Mouse (Mus musculus) mouse trophoblast stem cell (cell line): ENCODE measurements around the gene C1qc.

ENCODE experiments used
- in situ Hi-C, 2 experiments: fragments of 300-500 bp; cut with MseI, MboI; formaldehyde crosslinking; loops; 2 replicates in 1 of 2; 3 replicates in 1 of 2; pipeline ENCODE4 v1.15.1; 2025

The C1qc gene

GRCm38 (mm10) chr4:136895861-136896260, 3.0 kb upstream of the C1qc start:
- in situ Hi-C loops = no loop called here

- in situ Hi-C loops = no loop called here
Observed at GRCm38 (mm10) chr4:136894821-136895220, 2.0 kb upstream of the C1qc start.

GRCm38 (mm10) chr4:136893691-136894543, 1.1 kb upstream of the C1qc start:
- in situ Hi-C loops = no loop called here

- in situ Hi-C loops = no loop called here
Observed at GRCm38 (mm10) chr4:136892371-136892770, 494 bp downstream of the C1qc start.

GRCm38 (mm10) chr4:136891115-136891514, 1.8 kb downstream of the C1qc start:
- in situ Hi-C loops = no loop called here

- in situ Hi-C loops = no loop called here
Observed at GRCm38 (mm10) chr4:136889981-136890380, 2.9 kb downstream of the C1qc start.

- in situ Hi-C loops = no loop called here
Observed at GRCm38 (mm10) chr4:136887714-136888113, 5.2 kb downstream of the C1qc start.

- in situ Hi-C loops = no loop called here
Observed at GRCm38 (mm10) chr4:136886101-136886500, 6.8 kb downstream of the C1qc start, which contains the start of gene C1qb. C1qb (minus strand) TSS chr4:136886187.

- in situ Hi-C loops = no loop called here
Observed at GRCm38 (mm10) chr4:136878601-136879000, 14.3 kb downstream of the C1qc start.

GRCm38 (mm10) chr4:136878171-136878570, 14.7 kb downstream of the C1qc start:
- in situ Hi-C loops = no loop called here

- in situ Hi-C loops = no loop called here
Observed at GRCm38 (mm10) chr4:136876971-136877370, 15.9 kb downstream of the C1qc start.

- in situ Hi-C loops = no loop called here
Observed at GRCm38 (mm10) chr4:136875012-136875411, 17.9 kb downstream of the C1qc start.

GRCm38 (mm10) chr4:136868371-136868770, 24.5 kb downstream of the C1qc start:
- in situ Hi-C loops = no loop called here

- in situ Hi-C loops = no loop called here
Observed at GRCm38 (mm10) chr4:136867690-136868345, 25.0 kb downstream of the C1qc start.

GRCm38 (mm10) chr4:136865531-136865930, 27.3 kb downstream of the C1qc start:
- in situ Hi-C loops = no loop called here

GRCm38 (mm10) chr4:136864751-136865470, 28.0 kb downstream of the C1qc start:
- in situ Hi-C loops = no loop called here

- in situ Hi-C loops = no loop called here
Observed at GRCm38 (mm10) chr4:136863517-136863916, 29.3 kb downstream of the C1qc start.

- in situ Hi-C loops = no loop called here
Observed at GRCm38 (mm10) chr4:136862411-136862810, 30.5 kb downstream of the C1qc start.

- in situ Hi-C loops = no loop called here
Observed at GRCm38 (mm10) chr4:136861806-136862205, 31.1 kb downstream of the C1qc start.

- in situ Hi-C loops = no loop called here
Observed at GRCm38 (mm10) chr4:136860022-136860421, 32.8 kb downstream of the C1qc start.

GRCm38 (mm10) chr4:136855081-136855480, 37.8 kb downstream of the C1qc start:
- in situ Hi-C loops = no loop called here

GRCm38 (mm10) chr4:136852989-136853388, 39.9 kb downstream of the C1qc start:
- in situ Hi-C loops = no loop called here
